Mouse (Mus musculus) thymus, adult 2 months (tissue): ENCODE data around the gene Mical1.

ENCODE experiments used
- CTCF ChIP-seq: fragments of 200-500 bp; IDR thresholded peaks from 2 replicates; pipeline ENCODE4 v1.5.1; 2012; ENCODE audit warnings: mild to moderate bottlenecking, control low read depth, low read length, moderate library complexity, borderline replicate concordance; ENCODE audit not compliant: control insufficient read depth, poor library complexity, insufficient read depth; ENCODE audit errors: extremely low read depth
- POLR2A ChIP-seq: fragments of 200-500 bp; IDR thresholded peaks from 2 replicates; pipeline ENCODE4 v1.6.1; 2012; ENCODE audit warnings: mild to moderate bottlenecking, low read length, control low read depth, moderate library complexity; ENCODE audit not compliant: control insufficient read depth, poor library complexity, insufficient read depth; ENCODE audit errors: extremely low read depth

- peak; percentile 78 for TF ChIP-seq POLR2A
- TF ChIP-seq CTCF = peak; percentile 54; the same call in 1 of the 2 replicates
Observed at GRCm38 (mm10) chr10:41450137-41450670, 25.9 kb upstream of the Mical1 start, which contains the start of gene Zbtb24.
